Mouse (Mus musculus): ENCODE results near the gene Nat9.

Gene Nat9

DNA sequence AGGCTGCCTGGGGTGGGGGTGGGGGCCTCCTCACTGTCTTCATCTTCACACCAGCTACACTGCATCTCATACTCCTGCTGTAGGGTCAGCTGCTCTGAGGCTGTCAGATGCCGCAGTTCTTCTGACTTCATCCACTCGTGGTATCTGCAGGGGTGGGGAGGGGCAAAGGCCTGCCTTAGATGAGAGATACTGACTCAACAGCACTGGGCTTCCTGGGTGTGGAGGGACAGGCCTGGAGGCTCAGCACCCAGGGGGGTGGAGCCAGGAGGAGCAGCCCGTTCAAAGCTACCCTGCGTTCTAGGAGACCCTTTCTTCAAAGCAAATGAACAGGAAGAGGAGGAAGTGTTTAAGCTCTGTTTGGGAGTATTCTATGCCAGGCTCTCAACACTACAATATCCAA lies 2.7 kb downstream of the Nat9 start:
- in situ Hi-C loops (cut with MboI; ENCODE audit: low pct_unique_long_range_greater_than_20kb in 1 of 2, low sequenced_read_pairs in 2 of 2, unreplicated experiment in 1 of 2), result no loop called here

DNA sequence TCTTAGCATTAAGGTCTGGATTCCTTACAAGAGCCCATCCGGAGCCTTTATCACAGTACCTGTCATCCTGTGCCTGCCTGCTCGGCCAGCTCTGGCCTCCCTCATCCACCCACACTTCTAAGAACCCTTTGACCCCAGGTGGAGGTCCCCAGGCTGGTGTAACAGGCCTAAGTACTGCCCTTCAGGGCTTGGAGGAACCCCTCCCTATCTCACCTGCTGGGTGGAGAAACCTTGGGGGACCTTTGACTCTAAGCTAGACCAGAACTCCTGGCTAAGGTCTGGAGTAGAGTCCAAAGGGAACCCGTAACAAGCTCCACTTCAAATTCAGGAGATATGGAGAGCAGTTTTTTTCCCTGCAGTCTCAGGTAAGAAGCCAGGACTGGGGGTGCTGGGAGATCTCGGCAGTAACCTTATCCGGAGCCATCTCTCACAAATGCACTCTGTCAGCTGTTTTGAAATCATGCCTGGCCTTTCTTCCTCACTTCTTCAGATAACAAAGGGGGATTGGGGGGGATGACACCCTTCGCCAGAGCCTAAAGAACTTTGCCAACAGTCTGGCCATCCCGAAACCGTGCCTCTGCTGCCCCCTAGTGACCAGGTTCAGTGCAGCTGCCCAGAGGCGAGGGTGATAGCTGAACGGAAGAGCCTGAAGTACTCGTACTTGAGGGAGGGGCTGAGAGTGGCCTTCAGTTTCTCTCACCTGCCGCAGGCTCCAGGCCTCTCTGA lies 5.6 kb downstream of the Nat9 start:
- in situ Hi-C loops (cut with MboI; ENCODE audit: low pct_unique_long_range_greater_than_20kb in 1 of 2, low sequenced_read_pairs in 2 of 2, unreplicated experiment in 1 of 2), result no loop called here

DNA sequence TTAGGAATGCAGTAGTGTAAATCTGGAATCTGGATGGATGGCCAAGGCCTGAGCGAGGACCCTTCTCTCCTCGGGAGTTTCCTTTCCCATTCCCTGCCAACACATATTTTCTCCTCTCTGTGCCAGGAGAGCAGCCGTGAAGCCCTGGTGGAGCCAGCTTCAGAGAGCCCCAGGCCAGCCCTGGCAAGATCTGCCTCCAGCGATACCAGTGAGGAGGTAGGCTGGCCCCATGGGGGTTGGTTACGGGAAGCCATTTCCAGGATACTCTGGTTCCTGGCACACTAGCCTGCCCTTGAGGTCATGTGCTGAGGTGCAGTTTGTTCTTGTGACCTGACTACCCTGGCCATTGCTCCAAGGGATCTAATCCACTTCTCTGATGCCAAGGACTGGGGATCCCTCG lies 7.8 kb downstream of the Nat9 start:
- in situ Hi-C loops (cut with MboI; ENCODE audit: low pct_unique_long_range_greater_than_20kb in 1 of 2, low sequenced_read_pairs in 2 of 2, unreplicated experiment in 1 of 2), result no loop called here

DNA sequence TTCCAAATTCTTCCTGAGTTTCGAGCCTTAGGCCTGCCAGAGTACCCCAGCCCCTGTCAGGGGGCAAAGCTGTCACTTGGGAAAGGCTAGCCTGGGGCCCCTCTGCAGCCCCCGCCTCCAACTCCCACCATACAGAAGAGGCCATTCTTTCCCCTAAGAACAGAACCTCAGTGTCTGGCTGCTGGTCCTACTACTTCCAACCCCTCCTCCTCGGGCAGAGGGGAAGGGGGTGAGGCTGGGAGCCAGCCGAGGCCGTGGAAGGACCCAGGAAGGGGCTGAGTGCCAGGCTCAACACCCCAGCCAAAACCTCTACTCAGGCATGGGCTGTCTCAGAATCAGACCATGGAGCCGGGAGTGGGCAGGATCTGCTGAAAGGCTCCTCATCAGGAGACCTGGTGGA lies 8.5 kb downstream of the Nat9 start:
- in situ Hi-C loops (cut with MboI; ENCODE audit: low pct_unique_long_range_greater_than_20kb in 1 of 2, low sequenced_read_pairs in 2 of 2, unreplicated experiment in 1 of 2), result no loop called here

DNA sequence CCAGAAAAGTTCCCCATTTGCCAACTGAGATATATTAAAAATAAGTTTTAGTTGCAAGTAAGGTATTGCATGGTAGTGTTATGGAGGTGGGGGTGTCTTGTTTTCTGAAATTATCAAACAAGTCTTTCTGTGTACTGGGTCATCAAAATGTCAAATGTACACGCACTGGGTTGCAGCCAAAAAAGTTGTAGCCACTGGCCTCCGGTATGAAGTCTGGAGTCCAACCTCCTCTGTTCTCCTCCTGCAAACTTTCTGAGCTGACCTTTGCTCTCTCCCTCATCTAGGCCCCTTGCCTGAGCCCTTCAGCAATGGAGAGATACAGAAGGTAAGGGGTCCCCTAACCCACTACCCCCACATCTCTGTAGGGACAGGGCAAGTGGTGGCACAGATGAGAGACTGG lies 8.9 kb downstream of the Nat9 start:
- in situ Hi-C loops (cut with MboI; ENCODE audit: low pct_unique_long_range_greater_than_20kb in 1 of 2, low sequenced_read_pairs in 2 of 2, unreplicated experiment in 1 of 2), result no loop called here

DNA sequence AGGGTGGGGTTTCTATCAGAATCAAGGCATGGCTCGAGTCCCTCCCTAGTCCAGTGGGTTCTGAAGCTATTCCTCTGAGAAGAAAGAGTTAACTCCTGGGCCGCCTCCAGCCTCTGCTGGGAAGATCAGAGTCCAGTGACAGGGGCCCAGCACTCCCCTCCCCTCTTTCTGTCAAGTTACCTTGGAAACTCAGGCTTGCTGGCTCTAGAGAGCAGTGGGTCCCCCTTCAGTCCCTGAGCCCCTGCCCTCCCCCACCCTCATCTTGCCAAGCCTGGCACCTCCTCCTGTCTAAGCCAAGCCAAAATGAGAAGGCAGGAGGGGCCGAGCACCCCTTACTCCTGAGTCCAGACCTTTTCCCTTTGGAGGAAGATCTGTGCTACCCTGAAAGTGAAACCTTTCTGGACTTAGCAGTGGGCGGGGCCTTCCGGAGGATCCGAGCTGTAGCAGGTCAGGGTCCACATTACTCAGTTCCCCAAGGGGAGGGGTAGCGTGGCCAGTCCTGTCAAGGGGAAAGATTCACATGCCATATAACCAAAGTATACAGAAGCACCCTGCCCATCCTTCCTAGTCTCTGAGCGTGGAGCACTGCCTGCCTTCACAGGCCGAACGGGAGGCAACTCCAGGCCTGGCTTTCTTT lies 10.0 kb downstream of the Nat9 start:
- in situ Hi-C loops (cut with MboI; ENCODE audit: low pct_unique_long_range_greater_than_20kb in 1 of 2, low sequenced_read_pairs in 2 of 2, unreplicated experiment in 1 of 2), result no loop called here

DNA sequence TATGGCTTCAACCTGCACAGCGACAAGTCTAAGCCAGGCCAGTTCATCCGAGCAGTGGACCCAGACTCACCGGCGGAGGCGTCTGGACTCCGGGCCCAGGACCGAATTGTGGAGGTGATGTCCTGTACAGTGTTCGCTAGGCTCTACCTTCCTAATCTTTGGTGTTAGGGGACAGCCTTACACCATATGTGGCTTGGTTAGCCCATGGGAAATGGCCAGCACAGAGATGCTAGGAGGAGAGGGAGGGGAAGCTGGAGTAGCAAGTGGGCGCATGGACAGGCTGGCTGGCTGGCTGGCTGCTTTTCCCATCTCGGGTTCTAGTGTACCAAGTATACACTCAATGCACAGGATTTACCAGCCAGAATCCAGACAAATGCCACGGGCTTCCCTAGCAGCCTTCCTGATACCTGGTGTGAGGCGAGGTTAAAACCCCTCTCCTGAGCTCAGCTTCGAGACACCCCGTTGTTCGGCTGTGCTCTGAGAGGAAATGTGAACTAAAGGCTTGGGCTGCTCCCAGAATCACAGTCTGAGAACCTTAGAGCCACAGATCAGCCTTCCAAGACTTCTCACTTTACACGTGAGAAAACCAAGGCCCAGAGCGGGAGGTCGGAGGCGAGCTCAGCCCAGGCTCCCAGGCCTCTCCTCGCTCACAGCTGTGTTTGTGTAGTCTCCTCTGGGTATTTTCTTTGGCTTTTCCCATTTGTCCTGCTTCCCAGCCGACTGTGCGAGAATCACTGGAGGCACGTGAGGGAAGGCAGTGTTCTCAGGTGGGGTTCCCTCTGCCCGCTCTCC lies 11.1 kb downstream of the Nat9 start:
- in situ Hi-C loops (cut with MboI; ENCODE audit: low pct_unique_long_range_greater_than_20kb in 1 of 2, low sequenced_read_pairs in 2 of 2, unreplicated experiment in 1 of 2), result no loop called here

DNA sequence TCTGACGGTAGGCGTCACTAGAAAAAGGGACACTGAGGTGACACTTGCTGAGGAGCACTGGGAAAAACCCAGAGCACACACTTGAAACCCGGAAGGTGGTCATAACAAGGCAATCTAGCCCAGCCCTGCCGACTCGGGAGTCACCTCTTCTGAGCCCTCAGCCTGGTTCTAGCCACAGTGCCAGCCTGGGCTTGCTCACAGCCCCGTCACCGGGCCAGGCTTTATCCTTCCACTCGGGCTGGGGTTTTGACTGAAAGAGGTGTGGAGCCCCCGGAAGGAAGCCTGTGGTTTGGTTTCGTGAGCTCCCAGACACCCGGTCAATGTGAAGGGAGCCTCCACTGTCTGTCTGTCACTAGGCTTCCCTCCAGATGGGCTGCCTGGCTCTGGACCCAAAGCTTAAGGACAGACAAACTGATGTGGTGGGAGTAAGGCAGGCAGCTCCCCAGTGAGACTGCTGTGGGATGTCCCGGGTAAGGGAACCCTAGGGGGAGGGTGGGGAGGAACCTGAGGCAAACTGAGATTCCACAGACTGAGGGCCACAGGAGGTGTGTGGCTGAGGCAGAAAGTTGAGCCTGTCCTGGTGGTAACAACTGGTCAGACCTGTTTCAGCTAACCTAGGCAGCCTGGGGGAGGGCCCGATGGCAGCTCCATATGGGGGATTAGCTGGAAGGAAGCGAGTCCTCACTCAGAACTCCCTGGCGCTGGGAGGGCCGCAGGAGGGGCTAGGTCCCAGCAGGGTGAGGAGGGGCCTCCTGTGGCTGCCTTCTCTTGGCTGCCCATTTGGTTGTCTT lies 13.9 kb downstream of the Nat9 start:
- in situ Hi-C loops (cut with MboI; ENCODE audit: low pct_unique_long_range_greater_than_20kb in 1 of 2, low sequenced_read_pairs in 2 of 2, unreplicated experiment in 1 of 2), result loop anchor here in 1 of 2 experiments (25.0 kb wide), 1 partner anchor 89 kb away; the partner anchor contains the start of gene Grin2c

DNA sequence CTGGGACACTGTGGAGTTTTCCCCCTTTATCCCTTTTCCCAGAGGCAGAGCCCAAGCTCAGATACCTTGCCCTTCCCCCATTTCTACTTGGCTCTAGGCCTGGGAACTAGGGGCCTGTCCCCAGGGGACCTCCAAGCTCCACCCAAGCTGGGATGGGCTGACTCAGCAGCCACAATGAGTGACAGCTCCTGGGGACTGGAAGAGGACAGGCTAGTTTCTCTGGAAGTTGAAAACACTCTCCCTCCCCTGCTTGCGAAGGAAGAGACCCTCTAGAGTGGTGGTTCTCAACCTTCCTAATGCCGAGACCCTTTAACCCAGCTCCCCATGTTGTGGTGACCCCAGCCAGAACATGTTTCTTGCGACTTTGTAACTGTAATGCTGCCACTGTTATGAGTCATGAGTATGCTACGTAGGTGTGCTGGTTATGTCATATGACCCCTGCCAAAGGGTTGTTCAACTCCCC lies 14.8 kb downstream of the Nat9 start:
- in situ Hi-C loops (cut with MboI; ENCODE audit: low pct_unique_long_range_greater_than_20kb in 1 of 2, low sequenced_read_pairs in 2 of 2, unreplicated experiment in 1 of 2), result loop anchor here in 1 of 2 experiments (25.0 kb wide), 1 partner anchor 89 kb away; the partner anchor contains the start of gene Grin2c

DNA sequence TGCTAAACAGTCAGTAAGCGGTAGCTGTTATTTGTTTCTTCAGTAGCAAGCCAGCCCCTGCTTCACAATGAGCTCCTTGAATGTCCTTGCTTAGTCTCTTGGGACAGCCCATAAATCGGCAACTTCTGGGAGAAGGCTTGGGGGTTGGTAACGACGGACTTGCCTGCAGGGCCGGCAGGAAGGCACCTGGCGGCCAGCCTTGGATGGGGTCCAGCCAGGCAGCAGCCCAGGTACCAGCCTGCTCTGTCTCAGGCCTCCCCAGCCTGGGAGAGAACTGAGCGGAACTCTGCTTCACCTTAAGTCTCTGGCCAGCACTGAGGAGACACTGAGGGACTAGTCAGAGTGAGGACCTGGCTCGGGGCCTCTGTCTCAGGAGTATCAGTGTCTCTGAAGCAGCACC lies 16.5 kb downstream of the Nat9 start:
- in situ Hi-C loops (cut with MboI; ENCODE audit: low pct_unique_long_range_greater_than_20kb in 1 of 2, low sequenced_read_pairs in 2 of 2, unreplicated experiment in 1 of 2), result loop anchor here in 1 of 2 experiments (25.0 kb wide), 1 partner anchor 91 kb away; the partner anchor contains the start of gene Grin2c

DNA sequence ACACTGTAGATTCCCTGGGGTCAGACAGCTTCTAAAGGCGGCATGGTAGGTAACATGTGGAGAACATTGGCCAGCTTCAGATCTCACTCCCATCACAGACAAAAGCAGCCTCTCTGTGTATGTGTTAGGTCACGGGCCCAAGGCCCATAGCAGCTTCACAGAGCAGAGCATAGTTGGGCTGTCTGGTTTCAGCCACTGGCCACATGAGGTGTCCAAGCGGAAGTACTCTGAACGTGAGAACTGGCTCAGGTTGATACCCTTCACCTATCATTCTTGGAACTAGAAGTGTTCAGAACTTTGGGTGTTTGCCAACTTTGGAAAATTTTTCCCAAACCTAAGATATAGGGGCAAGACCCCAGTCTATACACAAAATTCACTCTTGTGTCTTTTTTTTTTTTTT lies 18.2 kb downstream of the Nat9 start:
- in situ Hi-C loops (cut with MboI; ENCODE audit: low pct_unique_long_range_greater_than_20kb in 1 of 2, low sequenced_read_pairs in 2 of 2, unreplicated experiment in 1 of 2), result loop anchor here in 1 of 2 experiments (25.0 kb wide), 1 partner anchor 93 kb away; the partner anchor contains the start of gene Grin2c

DNA sequence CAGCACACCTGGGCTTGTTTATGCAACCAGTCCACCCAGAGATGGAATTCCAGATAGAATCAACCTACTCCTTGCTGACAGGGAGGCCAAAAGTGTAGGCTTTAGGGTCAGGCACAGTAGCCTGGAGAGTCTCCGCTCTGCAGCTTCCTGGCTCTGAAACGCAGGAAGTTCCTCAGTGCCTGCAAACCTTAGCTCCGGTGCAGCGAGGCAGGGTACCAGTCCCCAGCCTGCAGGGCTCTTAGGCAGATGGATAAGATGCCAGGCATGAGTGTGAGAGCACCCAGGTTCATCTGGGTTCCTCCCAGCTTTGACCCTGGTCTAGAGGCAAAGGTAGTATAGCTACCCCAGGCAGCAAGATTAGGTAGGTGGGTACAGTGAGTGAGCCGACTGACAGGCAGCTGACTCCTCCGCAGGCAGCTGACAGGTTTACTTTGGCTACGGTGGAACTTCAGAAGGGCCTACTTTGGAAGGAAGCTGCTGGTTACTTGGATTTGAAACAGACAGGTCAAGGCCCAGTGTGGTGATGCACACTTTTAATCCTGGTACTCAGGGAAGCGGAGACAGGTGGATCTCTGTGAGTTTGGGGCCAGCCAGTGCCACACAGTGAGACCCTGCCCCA lies 19.9 kb downstream of the Nat9 start:
- in situ Hi-C loops (cut with MboI; ENCODE audit: low pct_unique_long_range_greater_than_20kb in 1 of 2, low sequenced_read_pairs in 2 of 2, unreplicated experiment in 1 of 2), result loop anchor here in 1 of 2 experiments (25.0 kb wide), 1 partner anchor 95 kb away; the partner anchor contains the start of gene Grin2c

DNA sequence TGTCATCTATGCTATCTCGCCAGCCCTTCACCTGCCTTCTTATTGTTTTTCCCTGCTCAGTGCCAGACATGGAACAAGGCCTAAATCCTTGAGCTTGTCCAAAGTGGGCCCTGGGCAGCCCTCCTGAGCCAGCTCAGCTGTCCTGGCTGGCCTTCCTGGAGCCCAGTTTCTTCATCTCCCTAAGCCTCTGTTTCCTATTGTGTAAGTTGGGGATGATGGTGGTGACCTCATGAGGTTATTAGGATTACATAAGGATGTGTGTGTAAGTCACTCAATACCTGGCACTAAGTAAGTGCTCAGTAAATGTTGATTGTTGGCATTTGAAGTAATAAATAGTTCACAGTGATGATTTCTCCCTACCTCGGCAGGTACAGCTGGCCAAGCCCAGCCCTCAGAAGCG lies 20.9 kb downstream of the Nat9 start:
- in situ Hi-C loops (cut with MboI; ENCODE audit: low pct_unique_long_range_greater_than_20kb in 1 of 2, low sequenced_read_pairs in 2 of 2, unreplicated experiment in 1 of 2), result loop anchor here in 1 of 2 experiments (25.0 kb wide), 1 partner anchor 96 kb away; the partner anchor contains the start of gene Grin2c

DNA sequence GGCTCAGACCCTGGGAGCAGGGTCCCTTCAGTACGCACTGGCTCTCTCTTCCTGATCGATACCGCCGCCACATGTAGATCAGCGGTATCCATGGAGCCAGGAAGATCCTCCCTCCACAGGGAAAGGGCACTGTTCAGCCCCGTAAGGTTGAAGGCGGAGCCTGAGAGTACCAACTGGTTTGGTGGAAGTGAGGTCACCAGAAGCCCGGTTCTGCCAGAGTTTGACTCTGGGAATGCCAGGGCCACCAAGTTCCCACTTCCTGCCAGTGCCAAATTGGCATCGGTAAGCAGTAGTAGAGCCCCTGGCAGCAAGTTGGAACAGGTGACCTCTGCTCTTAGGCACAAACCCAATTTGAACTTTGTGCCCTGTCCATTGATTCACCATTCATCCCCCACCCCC lies 22.7 kb downstream of the Nat9 start:
- in situ Hi-C loops (cut with MboI; ENCODE audit: low pct_unique_long_range_greater_than_20kb in 1 of 2, low sequenced_read_pairs in 2 of 2, unreplicated experiment in 1 of 2), result loop anchor here in 1 of 2 experiments (25.0 kb wide), 1 partner anchor 97 kb away; the partner anchor contains the start of gene Grin2c

DNA sequence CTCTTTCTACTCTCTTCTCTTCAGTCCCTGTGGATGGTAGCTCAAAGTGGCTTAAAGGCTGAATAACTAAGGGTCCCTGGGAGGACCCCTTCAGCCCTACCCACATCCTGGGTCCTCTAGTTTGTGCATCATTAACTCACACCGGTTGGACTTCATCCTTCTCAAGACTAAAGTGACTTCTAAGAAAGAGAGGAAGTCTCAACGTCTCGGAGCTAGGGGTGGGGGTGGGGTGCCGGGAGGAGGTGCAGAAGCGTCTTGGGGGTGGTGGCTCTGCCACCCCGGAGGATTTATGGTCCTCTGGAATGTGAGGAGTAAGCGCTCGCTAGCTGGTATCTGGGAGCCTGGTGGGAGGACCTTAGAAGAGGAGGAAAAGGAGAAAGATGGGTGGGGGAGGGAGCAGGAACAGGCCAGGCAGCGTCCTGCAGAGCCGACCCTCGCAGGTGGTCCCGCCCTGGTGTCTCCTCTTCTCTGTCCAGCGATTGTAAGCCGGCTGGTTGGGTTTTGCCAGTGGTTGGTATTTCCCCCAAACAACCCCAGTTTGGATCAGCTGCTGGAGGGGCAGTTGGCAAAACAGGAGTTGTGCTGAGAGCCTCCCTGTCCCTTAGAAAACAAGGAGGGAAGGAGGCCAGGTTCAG lies 23.2 kb downstream of the Nat9 start:
- in situ Hi-C loops (cut with MboI; ENCODE audit: low pct_unique_long_range_greater_than_20kb in 1 of 2, low sequenced_read_pairs in 2 of 2, unreplicated experiment in 1 of 2), result loop anchor here in 1 of 2 experiments (25.0 kb wide), 1 partner anchor 98 kb away; the partner anchor contains the start of gene Grin2c

DNA sequence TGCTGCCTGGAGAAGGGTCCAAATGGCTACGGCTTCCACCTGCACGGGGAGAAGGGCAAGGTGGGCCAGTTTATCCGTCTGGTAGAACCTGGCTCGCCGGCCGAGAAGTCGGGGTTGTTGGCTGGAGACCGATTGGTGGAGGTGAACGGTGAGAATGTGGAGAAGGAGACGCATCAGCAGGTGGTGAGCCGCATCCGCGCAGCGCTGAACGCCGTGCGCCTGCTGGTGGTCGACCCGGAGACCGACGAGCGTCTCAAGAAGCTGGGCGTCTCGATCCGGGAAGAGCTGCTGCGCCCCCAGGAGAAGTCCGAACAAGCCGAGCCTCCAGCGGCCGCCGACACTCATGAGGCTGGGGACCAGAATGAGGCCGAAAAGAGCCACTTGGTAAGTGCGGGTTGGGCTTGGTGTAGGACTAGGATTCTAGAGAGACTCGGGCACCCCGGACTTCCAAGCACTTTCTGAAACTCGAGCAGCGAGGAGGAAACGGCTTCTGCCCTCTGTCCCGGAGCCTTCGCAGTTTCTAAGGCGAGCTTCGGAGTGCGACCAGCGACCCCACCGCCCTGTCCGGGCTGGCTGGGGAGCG lies 24.0 kb downstream of the Nat9 start:
- in situ Hi-C loops (cut with MboI; ENCODE audit: low pct_unique_long_range_greater_than_20kb in 1 of 2, low sequenced_read_pairs in 2 of 2, unreplicated experiment in 1 of 2), result loop anchor here in 1 of 2 experiments (25.0 kb wide), 1 partner anchor 99 kb away; the partner anchor contains the start of gene Grin2c

Measured in mouse embryonic stem cell (cell line).